Mouse (Mus musculus): ENCODE measurements around the gene Tmprss6.

Tmprss6 gene

DNA sequence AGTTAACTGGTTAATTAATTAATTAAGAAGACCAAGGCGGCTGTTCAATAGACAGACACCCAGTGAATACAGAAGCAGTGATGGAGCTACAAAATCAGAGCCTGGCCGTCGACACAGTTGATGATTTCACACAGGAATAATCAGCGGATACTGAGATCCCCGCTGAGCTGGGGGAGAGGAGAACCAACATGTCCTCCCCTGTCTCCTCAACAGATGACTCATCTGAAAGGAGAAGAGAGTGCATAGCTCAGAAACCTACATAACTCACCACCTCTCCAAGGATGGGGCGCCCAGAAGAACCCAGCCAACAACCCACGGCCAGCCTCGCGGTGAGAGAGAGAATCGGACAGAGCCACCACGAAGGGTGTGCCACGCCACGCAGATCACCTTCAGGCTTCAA is 48.0 kb downstream of the Tmprss6 start:
- no peak for DNase-seq (ENCODE audit: low read depth, low spot score)

GRCm38 (mm10) chr15:78416937-78417336 is 51.5 kb downstream of the Tmprss6 start:
- DNase-seq (ENCODE audit: low read depth, low spot score), result no peak

GRCm38 (mm10) chr15:78414157-78414556 is 54.3 kb downstream of the Tmprss6 start:
- DNase-seq (ENCODE audit: low read depth, low spot score), result no peak

GRCm38 (mm10) chr15:78413719-78414117 is 54.7 kb downstream of the Tmprss6 start:
- DNase-seq (ENCODE audit: low read depth, low spot score), result no peak

DNA sequence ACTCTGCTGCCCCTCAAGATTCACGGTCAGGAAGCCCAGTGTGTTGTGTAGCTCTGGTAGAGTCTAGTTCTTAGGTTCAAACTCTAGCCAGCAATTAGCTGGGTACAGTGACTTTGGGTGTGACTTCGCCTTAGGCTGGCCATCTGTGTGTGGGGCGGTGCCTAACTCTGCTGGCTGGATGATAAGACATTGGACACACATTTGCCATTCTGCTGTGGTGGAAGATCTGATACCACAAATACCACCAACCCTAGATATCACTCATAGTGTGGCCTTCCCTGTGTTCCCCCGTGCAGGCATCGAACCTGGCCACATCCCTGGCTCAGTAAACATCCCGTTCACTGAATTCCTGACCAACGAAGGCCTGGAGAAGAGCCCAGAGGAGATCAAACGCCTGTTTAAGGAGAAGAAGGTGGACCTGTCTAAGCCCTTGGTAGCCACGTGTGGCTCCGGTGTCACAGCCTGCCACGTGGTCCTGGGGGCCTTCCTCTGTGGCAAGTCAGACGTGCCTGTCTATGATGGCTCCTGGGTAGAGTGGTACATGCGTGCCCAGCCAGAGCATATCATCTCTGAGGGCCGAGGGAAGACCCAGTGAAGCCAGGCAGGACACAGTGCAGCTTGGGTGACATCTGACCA is 55.2 kb downstream of the Tmprss6 start:
- DNase-seq (ENCODE audit: low read depth, low spot score), result no peak

- no peak for DNase-seq (ENCODE audit: low read depth, low spot score)
These were observed 58.8 kb downstream of the Tmprss6 start for GRCm38 (mm10) chr15:78409570-78410052.

- peak; percentile 90 for DNase-seq (ENCODE audit: low read depth, low spot score)
These were observed 62.0 kb downstream of the Tmprss6 start, which contains the start of gene Mpst for GRCm38 (mm10) chr15:78406293-78406934. Gene Mpst (plus strand): TSS chr15:78406416.

GRCm38 (mm10) chr15:78405517-78406211 is 62.8 kb downstream of the Tmprss6 start, which contains the start of gene Tst:
Gene Tst (minus strand): TSS chr15:78405907.
- peak; percentile 88 for DNase-seq (ENCODE audit: low read depth, low spot score)

GRCm38 (mm10) chr15:78405098-78405497 is 63.3 kb downstream of the Tmprss6 start:
- DNase-seq (ENCODE audit: low read depth, low spot score), result no peak

DNA sequence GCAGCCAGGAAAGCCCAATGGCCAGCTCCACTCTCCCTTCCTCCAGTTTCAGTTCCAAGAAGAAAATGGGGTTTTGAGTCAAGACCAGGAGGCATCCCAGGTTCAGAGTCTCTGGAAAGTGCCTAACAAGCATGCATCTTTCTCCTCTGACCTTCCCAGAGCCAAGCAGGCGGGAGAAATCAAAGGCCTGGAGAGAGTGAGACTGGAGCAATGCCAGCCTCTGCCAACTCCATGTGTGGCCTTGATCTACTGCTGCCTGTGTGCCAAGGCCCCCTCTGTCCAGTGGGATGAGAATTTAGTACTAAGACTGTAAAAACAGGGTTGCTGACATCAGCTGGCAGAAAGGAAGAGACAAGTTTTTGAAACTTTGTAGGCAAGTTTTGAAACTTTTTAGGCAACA is 64.5 kb downstream of the Tmprss6 start:
- no peak for DNase-seq (ENCODE audit: low read depth, low spot score)

DNA sequence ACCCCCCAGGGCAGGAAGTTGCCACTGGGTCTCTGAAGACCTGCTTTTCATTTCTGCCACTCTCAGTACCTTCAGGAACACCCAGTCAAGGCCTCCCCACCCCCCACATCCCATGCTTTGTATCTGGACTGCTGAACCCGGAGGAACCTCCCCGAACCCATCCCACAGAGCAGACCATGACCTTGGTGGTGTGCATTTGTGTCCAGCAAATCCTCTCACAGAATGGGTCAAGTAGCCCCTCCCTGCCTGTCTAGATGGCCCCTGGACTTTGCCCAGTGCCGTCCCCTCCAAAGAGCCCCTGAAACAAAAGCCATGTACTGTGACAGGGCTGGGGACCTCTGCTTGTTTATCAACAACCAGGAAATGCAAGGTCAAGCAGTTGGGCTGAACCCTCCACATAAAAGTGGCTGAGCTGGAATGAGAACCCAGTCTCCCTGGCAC is 65.1 kb downstream of the Tmprss6 start:
- DNase-seq (ENCODE audit: low read depth, low spot score), result no peak

DNA sequence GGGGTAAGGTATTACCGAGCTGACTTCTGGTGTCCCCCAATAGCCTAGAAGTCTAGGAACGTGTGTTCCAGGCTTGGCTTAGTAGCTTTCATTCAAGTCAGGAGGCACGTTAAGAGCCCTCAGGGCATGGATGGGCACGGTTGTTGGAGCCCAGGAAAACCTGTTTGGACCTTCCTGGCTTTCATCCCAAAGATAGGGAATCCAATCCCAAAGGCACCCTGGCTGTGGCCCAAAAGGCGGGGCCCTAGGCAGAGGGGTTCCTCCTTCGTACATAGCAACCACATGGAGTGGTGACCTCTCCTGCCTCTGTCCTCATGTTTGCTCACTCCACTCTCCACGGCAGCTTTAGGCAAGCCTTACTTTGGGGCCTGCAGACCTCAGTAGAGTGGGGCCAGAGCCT is 66.0 kb downstream of the Tmprss6 start:
- no peak for DNase-seq (ENCODE audit: low read depth, low spot score)

GRCm38 (mm10) chr15:78401921-78402320 is 66.5 kb downstream of the Tmprss6 start:
- DNase-seq (ENCODE audit: low read depth, low spot score), result no peak

- DNase-seq (ENCODE audit: low read depth, low spot score), result no peak
These were observed 67.1 kb downstream of the Tmprss6 start for GRCm38 (mm10) chr15:78401345-78401744.

GRCm38 (mm10) chr15:78395478-78395962 is 72.9 kb downstream of the Tmprss6 start, which contains the start of gene Tex33:
Gene Tex33 (minus strand): TSS chr15:78395912.
- DNase-seq (ENCODE audit: low read depth, low spot score), result no peak

- no peak for DNase-seq (ENCODE audit: low read depth, low spot score)
These were observed 77.6 kb downstream of the Tmprss6 start for GRCm38 (mm10) chr15:78390855-78391254.
